Mouse (Mus musculus): ENCODE results near the gene Sult5a1.

The Sult5a1 gene

DNA sequence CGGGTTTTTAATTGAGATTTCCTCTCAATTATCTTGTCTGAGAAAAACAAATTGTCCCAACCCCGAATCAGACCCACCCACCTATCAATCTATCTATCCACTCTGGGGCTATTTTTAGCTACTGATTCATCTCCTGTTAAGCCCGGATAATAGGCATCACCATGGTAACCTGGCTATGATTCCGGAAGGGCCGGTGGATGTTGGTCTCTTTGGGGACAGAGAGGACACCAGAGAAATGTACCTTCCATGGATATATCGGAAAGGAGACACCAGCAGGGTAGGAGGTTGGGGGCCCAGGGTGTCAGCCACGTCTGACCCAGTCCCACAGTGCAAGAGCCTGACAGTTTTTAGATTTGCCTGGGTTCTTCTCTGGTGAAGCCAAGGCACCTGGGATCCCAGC lies 22.7 kb downstream of the Sult5a1 start:
- no peak for DNase-seq (ENCODE audit: extremely low spot score, low spot score)

DNA sequence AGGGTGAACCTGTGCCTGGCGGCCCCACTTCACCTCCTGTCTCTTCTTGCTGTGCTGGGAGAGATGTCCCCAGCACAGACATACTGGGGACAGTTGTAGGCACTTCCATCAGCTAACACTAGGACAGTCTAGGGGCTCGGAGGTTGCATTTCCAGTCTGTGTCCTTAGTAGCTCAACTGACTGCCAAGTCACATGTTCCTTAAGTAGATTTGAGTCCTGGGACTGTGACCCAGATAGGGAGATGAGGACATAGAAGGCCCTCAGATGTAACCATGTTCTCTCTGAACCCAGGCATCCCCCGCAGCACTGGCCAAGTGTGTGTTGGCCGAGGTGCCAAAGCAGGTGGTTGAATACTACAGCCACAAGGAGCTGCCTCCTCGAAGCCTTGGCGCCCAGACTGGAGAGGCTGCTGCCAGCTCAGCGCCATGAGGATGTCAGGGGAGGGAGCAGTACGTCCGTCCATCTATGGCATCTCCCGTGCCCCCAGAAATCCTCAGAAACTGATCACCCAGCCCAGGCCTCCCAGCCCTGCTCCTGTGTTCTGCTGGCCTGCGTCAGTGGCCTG lies 23.9 kb downstream of the Sult5a1 start:
- no peak for DNase-seq (ENCODE audit: extremely low spot score, low spot score)

DNA sequence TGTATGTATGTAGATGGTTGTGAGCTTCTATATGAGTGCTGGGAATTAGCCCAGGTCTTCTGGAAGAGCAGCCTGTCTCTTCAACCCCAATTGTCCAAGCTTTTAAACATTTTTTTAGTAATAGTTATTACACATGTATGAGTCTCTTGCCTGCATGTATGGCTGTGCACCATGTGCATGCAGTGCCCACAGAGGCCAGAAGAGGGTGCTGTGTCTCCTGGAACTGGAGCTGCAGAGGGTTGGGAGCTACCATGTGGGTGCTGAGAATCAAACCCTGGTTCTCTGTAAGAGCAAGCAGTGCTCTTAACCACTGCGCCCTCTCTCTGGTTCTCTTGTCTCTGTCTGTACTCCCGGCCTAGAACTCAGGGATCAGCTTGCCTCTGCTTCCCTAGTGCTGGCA lies 25.2 kb downstream of the Sult5a1 start:
- DNase-seq (ENCODE audit: extremely low spot score, low spot score), result no peak

DNA sequence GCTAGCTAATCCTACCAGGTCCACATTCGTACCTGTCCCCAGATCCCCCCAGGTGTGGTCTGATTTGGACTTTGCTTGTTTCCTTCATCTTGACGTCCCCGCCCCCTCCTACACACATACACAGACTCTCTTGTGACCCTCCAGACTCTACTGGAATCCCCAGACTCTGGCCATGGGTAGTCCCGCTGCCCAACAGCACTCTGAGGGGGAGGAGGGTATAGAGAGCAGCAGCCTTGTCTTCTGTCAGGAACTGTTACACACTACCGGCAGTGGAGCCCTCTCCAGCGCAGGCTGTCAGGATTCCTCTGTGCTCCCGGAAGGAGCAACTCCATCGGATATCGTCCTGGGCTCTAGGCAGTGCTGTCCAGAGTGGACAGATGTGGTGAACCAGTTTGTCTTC lies 27.1 kb downstream of the Sult5a1 start:
- DNase-seq (ENCODE audit: extremely low spot score, low spot score), result no peak

DNA sequence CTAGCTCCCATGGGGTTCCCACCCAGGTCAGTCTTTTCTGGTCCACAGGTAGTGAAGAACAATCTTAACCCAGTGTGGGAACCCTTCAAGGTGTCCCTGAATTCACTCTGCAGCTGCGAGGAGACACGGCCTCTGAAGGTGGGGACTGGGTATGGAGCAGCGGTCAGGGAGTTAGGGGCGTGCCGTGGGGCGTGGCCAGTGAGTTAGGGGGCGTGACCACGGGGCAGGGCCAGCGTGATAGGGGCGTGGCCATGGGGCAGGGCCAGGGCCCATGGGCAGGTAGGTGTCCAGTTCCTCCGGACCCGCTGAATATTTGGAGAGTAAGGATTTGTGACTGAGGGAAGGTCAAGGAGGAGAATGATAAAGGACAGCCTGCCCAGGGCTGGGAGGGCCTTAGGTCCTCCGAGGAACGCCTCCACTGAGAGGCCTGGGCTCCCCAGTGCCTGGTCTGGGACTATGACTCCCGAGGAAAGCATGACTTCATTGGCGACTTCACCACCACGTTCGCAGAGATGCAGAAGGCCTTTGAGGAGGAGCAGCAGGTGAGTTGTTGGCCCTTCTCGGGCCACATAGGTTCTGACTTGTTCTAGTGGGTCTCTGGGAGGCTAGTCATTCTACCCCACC lies 31.8 kb downstream of the Sult5a1 start:
- peak; percentile 78 for DNase-seq (ENCODE audit: extremely low spot score, low spot score)

DNA sequence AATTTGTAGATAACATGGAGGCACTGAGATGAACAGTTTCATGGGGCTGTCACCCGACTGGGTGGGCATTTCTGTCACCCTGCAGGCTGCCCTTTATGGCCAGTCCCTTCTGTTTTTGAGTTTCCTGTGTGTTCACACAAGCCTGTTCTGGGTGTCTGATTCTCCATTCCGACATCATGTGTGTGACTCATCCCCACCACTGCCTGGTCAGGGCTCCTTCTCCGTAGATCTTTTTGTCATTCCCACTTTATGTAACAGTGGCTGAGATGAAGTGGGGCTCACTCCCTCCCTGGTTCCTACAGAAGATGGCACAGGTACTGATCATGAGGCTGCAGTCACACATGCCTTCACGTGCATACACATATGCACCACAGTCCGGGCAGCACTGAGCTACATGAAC lies 35.4 kb downstream of the Sult5a1 start:
- no peak for DNase-seq (ENCODE audit: extremely low spot score, low spot score)

DNA sequence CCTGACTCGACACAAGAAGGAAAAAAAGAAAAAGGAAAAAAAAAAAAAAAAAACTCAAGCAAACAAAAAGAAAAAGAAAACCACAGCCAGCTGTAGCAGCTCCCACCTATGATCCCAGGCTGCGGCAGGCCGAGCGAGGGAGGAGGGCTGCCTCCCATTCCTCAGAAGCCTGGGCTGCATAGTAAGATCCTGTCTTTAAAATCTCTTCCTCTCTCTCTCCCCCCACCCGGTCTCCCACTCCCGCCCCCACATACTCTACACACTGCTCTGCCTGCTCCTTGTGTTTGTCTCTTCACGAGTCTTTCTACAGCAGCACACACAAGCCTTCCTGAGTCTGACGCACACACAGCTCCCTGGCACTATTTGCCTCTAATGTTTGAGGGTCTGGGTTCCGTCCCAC lies 36.1 kb downstream of the Sult5a1 start:
- DNase-seq (ENCODE audit: extremely low spot score, low spot score), result no peak

DNA sequence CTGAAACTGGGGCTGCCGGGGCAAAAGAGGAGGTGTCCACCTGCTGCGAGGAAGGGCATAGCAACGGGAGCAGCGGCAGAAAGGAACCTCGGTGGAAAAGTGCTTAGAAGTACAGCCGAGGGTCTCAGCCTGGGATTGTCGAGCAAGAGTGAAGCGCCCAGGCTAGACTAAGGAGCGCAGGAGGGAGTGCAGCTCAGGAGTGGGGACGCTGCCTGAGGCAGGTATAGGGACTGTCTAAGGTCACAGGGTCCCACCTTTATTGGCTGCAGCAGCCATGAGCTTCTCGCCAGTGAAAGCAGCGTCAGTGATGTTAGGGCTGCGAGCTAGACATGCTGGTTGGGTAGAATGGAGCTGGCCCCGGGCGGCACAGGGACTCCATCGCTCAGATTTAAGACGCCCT lies 40.4 kb downstream of the Sult5a1 start:
- DNase-seq (ENCODE audit: extremely low spot score, low spot score), result no peak

DNA sequence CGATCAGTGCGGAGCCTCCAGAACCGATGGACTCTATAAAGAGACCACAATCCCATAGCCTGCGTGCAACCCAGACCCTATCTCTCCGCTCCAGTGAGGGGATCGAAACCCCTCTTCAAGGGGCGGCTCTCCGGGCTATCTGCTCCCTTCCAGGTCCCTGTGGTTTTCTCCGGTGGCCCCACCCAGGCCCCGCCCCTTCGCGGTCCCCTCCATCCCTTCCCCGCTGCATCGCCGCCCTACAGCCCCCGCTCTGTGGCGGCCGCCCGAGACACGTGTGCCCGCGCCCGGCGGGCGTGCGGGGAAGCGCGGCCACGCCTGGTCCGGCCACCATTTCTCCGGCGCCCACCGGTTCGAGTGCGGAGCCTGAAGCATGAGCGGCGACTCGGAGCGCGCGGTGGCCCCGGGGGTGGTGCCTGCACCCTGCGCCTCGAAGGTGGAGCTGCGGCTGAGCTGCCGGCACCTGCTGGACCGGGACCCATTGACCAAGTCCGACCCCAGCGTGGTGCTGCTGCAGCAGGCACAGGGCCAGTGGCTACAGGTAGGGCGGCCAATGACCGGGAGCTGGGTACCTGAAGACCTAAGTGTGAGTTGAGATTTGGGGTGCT lies 40.9 kb downstream of the Sult5a1 start, which contains the start of gene Cpne7:
TSS of gene Cpne7 (plus strand) at position 248 of the 605 bp plus-strand sequence.
- DNase-seq (ENCODE audit: extremely low spot score, low spot score), result no peak

DNA sequence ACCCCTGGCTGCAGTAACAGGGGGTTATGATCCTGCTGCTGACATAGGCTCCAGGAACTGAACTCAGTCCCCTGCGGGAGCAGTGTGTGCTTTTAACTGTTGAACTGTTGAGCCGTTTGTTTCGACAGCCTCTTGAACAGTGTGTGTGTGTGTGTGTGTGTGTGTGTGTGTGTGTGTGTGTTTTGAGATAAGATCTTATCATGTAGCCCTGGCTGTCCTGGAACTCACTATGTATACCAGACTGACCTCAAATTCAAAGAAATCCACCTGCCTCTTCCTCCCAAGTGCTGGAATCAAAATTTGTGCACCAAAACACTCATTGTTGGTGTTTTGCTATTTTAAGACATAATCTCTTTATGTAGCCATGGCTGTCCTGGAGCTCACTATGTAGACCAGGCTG lies 43.5 kb downstream of the Sult5a1 start:
- DNase-seq (ENCODE audit: extremely low spot score, low spot score), result no peak

DNA sequence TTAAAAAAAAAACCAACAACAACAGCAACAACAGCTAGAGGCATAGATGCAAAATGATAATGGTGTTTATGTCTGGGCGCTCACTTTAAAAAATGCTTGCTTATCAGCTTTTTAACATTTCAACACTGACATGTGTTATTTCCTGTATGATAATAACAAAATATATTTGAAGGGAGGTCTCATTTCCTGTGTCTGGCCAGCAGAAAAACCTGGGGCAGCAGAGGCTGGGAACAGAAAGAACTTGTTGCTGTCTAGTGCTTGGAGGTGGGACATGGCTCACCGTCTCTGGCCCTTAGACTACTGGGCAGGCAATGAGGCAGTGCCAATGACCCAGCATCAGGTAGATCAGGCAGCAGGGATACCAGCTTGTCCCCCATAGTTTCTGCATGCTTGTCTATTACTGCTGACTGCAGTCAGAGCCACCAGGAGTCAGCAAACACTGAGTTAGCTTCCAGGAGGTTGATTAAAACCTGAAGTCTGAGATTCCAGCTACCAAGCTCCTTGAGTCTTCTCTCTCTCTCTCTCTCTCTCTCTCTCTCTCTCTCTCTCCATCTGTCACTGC lies 44.1 kb downstream of the Sult5a1 start:
- no peak for DNase-seq (ENCODE audit: extremely low spot score, low spot score)

DNA sequence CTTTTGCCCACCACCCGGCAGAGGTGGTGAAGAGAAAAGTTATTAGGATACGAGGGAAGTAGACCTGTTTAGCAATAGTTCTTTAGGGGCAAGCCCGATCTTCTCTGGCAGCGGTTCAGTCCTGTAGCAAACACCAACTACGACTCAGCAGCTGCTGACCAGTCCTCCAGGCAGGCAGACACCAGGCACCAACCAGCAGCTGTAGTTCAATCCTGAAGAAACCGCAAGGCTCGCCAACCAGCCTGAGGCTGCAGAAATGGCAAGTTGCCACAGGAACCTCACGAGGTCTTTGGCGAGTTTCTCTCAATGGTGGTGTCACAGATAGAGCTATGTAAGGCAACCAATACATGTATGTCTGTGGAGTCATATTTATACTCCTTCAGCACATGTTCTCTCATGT lies 45.2 kb downstream of the Sult5a1 start:
- DNase-seq (ENCODE audit: extremely low spot score, low spot score), result no peak

DNA sequence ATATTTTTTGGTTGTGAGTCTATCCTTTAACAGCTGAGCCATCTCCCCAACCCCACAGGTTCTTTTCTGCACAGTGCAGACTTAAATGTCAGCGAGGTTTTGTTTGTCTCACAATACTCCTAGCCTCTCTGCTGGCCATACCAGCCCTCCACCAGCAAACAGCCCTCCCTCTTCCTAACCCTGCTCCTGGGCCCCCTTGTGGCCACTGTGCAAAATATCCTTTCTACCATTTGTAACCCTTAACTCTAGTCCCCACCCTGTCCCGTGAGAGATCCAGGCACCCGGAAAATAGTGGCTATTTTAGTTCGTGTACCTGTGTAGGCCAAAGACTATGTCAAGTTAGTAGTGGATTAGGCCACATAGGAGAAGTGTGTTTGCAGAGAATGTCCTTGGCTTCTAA lies 47.5 kb downstream of the Sult5a1 start:
- DNase-seq (ENCODE audit: extremely low spot score, low spot score), result peak; percentile 56

DNA sequence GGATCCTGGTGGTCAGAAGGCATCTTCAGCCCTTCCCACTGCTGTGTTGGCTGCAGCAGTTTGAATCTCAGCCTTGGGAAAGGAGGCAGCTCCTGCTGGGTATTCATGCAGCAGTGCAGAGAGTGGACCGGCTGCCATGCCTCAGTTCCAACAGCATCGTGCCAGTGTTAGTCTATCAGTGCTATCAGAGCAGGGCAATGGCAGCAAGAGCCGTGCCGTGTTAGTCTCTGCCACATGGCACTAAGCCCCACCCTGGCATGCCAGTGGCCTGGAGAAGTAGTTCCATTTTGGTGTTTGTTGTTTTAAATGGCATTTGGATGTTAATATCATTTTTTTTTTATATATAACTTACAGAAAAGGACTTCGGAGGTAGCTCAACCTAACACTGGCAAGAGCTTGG lies 49.2 kb downstream of the Sult5a1 start:
- no peak for DNase-seq (ENCODE audit: extremely low spot score, low spot score)

DNA sequence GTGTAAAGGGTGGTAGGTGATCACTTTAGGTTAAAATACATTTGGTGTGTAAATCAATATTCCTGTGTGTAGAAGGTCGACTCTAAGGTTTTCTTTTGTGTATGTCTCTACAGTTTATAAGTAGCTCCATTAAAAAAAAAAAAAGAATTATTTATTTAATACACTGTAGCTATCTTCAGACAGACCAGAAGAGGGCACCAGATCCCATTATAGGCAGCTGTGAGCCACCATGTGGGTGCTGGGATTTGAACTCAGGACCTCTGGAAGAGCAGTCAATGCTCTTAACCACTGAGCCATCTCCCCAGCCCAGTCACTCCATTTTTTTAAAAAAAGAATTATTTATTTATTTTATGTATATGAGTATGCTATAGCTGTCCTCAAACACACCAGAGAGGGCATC lies 50.1 kb downstream of the Sult5a1 start:
- DNase-seq (ENCODE audit: extremely low spot score, low spot score), result no peak

DNA sequence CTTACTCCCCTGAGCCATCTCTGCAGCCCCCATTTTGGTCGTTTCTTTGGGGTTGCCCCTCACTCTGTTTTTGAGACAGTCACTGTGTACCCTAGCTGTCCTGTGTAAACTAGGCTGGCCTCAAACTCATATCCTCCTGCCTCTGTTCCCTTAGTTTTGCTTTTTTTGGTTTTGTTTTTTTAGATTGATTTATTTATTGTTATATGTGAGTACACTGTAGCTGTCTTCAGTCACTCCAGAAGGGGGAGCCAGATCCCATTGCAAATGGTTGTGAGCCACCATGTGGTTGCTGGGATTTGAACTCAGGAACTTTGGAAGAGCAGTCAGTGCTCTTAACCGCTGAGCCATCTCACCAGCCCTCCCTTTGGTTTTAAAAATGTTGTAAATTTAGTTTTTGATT lies 51.6 kb downstream of the Sult5a1 start:
- DNase-seq (ENCODE audit: extremely low spot score, low spot score), result peak; percentile 18

DNA sequence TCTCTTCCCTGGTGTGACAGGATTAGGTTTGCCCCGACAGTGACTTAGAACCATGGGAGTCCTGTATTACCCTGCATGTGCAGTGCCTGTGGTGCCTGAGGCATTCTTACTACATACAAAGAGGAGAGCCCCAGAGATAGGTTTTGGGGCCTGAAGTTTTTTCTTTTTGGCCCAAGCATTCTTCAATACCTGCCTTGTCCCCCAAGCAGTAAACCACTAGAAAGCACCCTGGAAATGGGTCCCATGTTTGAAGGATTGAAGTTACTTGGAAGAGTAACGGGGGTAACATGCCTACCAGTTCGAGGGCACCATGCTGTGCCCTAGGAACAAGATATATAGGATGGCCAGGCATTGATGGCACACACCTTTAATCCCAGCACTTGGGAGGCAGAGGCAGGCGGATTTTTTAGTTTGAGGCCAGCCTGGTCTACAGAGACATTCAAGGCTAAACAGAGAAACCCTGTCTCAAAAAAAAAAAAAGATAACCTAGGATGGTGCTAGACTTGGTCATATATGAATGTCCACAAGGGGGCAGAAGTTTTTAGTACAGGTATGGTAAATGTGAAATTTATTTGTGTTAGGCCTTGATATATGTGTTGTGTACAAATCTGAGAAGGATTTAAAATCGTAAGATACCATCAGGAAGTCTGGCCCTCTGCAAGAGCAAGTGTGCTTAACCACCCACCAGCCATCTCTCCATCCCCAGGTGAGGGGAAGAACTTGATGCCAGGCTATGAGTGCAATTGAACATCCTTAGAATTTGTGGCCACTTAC lies 52.4 kb downstream of the Sult5a1 start:
- DNase-seq (ENCODE audit: extremely low spot score, low spot score), result peak; percentile 51

DNA sequence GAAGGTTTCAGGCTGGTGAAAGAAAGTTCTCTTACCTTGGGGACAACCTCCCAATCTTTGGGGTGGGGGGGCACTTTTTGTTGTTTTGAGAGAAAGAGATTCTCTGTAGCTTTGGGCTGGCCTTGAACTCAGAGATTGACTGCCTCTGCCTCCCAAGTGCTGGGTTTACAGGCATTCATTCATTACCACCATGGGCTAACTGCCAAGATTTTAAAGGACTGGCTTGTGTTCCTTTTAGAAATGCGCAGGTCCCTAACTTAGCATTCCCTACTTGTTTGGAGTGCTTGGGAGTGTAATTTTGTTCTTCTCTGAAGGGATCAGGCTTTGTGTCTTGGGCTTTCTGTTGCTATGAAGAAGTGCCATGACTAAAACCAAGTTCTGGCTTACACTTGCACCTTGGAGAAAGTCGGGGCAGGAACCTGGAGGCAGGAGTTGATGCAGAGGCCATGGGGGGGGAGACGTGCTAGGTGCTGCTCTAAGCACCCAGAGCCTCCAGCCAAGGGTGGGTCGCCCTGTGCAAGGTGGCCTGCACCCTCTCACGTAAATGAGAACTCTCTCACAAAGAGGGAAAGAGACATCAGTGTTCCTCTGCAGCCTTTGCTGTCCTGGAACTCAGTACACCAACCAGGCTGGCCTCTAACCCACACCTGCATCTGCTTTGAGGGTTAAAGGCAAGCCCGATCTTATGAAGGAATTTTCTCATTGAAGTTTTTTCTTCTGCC lies 53.9 kb downstream of the Sult5a1 start:
- no peak for DNase-seq (ENCODE audit: extremely low spot score, low spot score)

DNA sequence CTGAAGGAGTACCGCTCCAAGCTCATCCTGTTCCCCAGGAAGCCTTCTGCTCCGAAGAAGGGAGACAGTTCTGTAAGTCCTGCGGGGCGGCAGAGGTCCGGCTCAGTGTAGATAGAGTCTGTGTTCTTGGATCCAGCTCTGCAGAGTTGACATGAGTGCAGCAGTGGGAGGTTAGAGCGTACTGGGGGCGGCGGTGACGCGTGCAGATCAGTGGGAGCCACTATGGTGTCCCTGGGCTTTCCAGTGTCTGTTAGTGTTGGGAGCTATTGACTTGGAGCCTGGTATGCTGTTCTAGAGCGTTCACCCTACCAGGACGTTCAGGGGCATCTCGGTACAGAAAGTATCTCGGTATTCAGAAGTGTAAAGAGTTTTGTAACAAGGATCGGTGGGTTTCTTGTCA lies 54.8 kb downstream of the Sult5a1 start:
- DNase-seq (ENCODE audit: extremely low spot score, low spot score), result peak; percentile 28

DNA sequence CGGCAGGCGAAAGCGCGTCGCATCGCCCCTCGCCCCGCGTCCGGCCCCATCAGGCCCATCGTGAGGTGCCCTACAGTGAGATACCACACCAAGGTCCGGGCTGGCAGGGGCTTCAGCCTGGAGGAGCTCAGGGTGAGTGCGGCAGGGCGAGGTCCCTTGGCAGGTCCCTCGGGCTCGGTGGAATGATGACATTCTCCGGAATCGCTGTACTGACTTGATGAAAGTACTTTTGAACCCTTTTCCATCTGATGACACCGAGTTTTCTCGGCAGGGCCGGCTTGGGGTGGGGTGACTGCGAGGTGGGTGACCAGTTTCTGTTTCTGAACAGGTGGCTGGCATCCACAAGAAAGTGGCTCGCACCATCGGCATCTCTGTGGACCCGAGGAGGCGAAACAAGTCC lies 55.3 kb downstream of the Sult5a1 start:
- peak; percentile 18 for DNase-seq (ENCODE audit: extremely low spot score, low spot score)
